Mouse (Mus musculus) embryonic fibroblast, embryonic 13.5 days (primary cell): ENCODE measurements around the gene Ubap2.

Experiments used
- CTCF ChIP-seq: IDR thresholded peaks from 2 replicates; pipeline ENCODE4 v1.5.1; 2011; ENCODE audit warnings: mild to moderate bottlenecking, control low read depth, low read length, moderate library complexity, borderline replicate concordance; ENCODE audit not compliant: insufficient read depth
- POLR2A ChIP-seq: IDR thresholded peaks from 2 replicates; pipeline ENCODE4 v1.6.1; 2011; ENCODE audit warnings: low read depth, mild to moderate bottlenecking, control low read depth, low read length, moderate library complexity

DNA sequence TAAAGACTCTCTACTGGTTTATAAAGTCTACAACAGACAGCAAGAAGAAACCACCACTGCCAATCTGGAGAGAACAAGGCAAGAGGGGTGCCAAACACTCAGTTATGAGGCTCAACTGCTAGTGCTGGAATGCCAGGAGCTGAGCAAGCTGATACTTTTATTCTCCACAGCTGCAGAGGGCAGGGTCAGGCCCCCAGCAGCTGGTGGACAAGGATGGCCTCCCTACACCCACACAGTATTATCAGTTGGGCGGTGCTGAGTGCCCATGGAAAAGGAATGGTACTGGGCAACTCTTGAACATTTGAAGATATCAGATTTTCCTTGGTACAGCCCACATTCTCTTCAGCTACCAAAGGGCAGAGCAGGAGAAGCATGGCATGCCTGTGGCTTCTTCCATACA is 17.2 kb downstream of the Ubap2 start:
- TF ChIP-seq CTCF (no peak), POLR2A (no peak)
